Mouse (Mus musculus) adrenal gland, adult 18-20 months (tissue): ENCODE measurements around the gene Crmp1. TPM values are rescaled to one million over a fixed set of nuclear protein-coding genes. Genes with fewer than 3 reads are reported as not detected.

ENCODE experiments used
- total RNA-seq, 2 experiments: library from RNA; stranded (reverse); gene quantifications; 1 replicate in 1 of 2; 2 replicates in 1 of 2; pipeline ENCODE4 v1.2.3; 2021

Gene Crmp1
- total RNA-seq, 2 experiments from 2014 or later, result 8.2 to 10.5 TPM

Other genes starting within 250 kb of the Crmp1 start
- under 1 TPM; 0.40 to 0.51 TPM for gene Gm1043, start 156.6 kb upstream of the Crmp1 start, total RNA-seq
- gene Evc, start 95.0 kb downstream of the Crmp1 start, total RNA-seq, result 10 to 100 TPM; 11.3 to 12.2 TPM
- gene Evc2, start 96.6 kb downstream of the Crmp1 start, total RNA-seq, result 10 to 100 TPM; 15.1 to 16.4 TPM